Mouse (Mus musculus) liver, embryonic 15.5 days (tissue): ENCODE measurements around the gene Cdh26. TPM values are rescaled to one million over a fixed set of nuclear protein-coding genes. Genes with fewer than 3 reads are reported as not detected.
A peak's percentile ranks its signal among the peaks of the same experiment; 100 is the strongest.

Experiments
- ATAC-seq: fragments of 200-750 bp; cut with Nextera tagmentation; 2 replicates; pipeline ENCODE4 v1.8.0; 2017; ENCODE audit warnings: moderate number of reproducible peaks, mild to moderate bottlenecking, moderate library complexity; ENCODE audit not compliant: insufficient read depth
- H3K27ac ChIP-seq: fragments of 300-500 bp; sonication (generic); replicated peaks from 2 replicates; pipeline ENCODE4 v1.5.1; 2015; ENCODE audit warnings: mild to moderate bottlenecking, inconsistent platforms
- H3K27me3 ChIP-seq: fragments of 300-500 bp; sonication (generic); 2 replicates; pipeline ENCODE4 v1.6.1; 2015; ENCODE audit warnings: mild to moderate bottlenecking, inconsistent platforms
- H3K36me3 ChIP-seq: fragments of 300-500 bp; sonication (generic); replicated peaks from 2 replicates; pipeline ENCODE4 v1.6.1; 2015; ENCODE audit warnings: moderate library complexity, mild to moderate bottlenecking, inconsistent platforms
- H3K4me1 ChIP-seq: fragments of 300-500 bp; sonication (generic); replicated peaks from 2 replicates; pipeline ENCODE4 v1.6.1; 2015; ENCODE audit warnings: inconsistent platforms
- H3K4me2 ChIP-seq: fragments of 300-500 bp; sonication (generic); 2 replicates; pipeline ENCODE4 v1.6.1; 2015; ENCODE audit warnings: moderate library complexity, mild to moderate bottlenecking, inconsistent platforms
- H3K4me3 ChIP-seq: fragments of 300-500 bp; sonication (generic); replicated peaks from 2 replicates; pipeline ENCODE4 v1.5.1; 2015; ENCODE audit warnings: mild to moderate bottlenecking, inconsistent platforms
- H3K9ac ChIP-seq: fragments of 300-500 bp; sonication (generic); 2 replicates; pipeline ENCODE4 v1.6.1; 2015; ENCODE audit warnings: moderate library complexity, mild to moderate bottlenecking, inconsistent platforms
- H3K9me3 ChIP-seq: fragments of 300-500 bp; sonication (generic); replicated peaks from 2 replicates; pipeline ENCODE4 v1.6.1; 2016; ENCODE audit warnings: inconsistent platforms
- WGBS: fragments of 180-500 bp; shearing (Covaris S2); methylation state at CpG from one replicate; pipeline ENCODE4 v1.1.7; 2015; ENCODE audit warnings: mixed read lengths; ENCODE audit not compliant: insufficient replicate concordance; 5-methylcytosine and 5-hydroxymethylcytosine counted together
- polyA plus RNA-seq: library from polyadenylated mRNA; unstranded; fragments of >200 nt; fragmentation: Nextera tagmentation; extraction: Ambion mirVana; gene quantifications from 2 replicates; pipeline ENCODE4 v1.2.1, GENCODE M21; 2015

The Cdh26 gene
- polyA plus RNA-seq, result 0.14 and 0.16 TPM in 2 replicates

DNA sequence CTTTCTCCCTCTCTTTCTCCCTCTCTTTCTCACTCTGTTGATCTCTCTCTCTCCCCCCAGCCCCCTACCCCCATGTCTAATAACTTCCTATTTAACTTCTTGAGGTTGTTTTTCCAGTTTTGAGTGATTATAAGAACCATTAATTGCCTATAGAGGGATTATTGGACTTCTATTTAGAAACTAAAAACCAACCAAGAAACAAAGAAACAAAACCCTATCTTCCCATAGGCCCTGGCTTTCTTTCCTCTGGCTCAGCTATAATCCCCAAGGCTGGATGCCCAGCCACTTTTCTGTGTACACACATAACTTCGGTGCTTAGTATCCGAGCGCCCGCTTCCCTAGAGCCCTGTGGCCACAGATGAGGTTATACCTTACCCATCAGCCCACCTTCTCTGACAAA lies at the start of gene Cdh26:
Gene Cdh26 (plus strand): TSS at position 301 of the 400 bp plus-strand sequence.
- Histone ChIP-seq H3K27ac (no peak within 1 kb of the TSS), H3K36me3 (no peaks in the 10 kb centered on the region), H3K4me2 (no peak within 1 kb of the TSS), H3K9me3 (no peaks in the 10 kb centered on the region), H3K4me1 (no peaks in the 10 kb centered on the region), H3K9ac (no peak within 1 kb of the TSS), H3K4me3 (no peak within 1 kb of the TSS), H3K27me3 (no peaks in the 10 kb centered on the region)
- WGBS, result 65% methylated on average over 4 of the region's 4 CpGs
- no peak for ATAC-seq

DNA sequence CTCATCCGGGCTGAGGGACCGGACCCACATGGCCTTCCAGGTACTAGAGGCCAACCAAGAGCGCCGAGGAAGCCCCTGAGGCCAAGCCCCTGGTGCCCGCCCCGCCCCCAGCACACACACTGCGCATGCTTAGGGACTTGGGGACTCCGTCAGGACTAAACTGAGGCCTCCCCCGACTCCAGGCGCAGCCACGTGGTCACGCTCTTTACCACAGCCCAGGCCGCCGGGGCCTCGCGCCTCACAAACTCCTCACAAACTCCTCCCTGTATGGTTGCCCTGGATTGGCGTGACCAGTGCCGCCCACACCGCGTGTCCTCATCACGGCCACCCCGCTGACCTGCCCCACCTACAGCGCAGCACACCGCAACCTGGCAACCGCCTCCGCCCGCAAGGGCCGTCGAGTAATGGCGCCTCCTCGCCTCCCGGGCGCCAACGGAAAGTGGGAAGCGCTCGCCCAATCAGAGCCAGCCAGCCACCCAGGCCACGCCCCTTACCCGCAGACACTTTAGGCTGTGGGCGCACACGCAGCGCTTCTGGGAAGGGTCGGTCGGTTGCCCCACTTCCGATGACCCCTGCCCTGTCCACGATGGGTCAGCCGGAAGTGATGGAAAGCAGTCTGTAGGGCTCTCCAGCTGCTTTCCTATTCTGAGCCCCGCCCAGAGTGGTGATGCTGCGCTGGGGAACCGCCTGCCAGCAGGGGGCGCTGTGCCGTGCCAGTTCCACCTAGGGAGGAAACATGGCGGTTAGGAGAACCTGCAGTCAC lies 23.1 kb upstream of the Cdh26 start, which contains the start of gene Sycp2:
Gene Sycp2 (minus strand): TSS at position 633 of the 763 bp plus-strand sequence.
- no peak within 1 kb of the TSS for H3K4me3 ChIP-seq
- 77% methylated on average over 52 of the region's 52 CpGs for whole genome bisulfite sequencing
- ATAC-seq, result no peak
- no peak within 1 kb of the TSS for H3K9ac ChIP-seq
- H3K4me2 ChIP-seq, result no peak within 1 kb of the TSS
- H3K27me3 ChIP-seq, result 0 out of 2 replicates have a peak, but pooled peaks cover 3% of the 10 kb centered on the region
- H3K36me3 ChIP-seq, result no peaks in the 10 kb centered on the region
- H3K9me3 ChIP-seq, result no peaks in the 10 kb centered on the region
- no peak within 1 kb of the TSS for H3K27ac ChIP-seq
- H3K4me1 ChIP-seq, result no peaks in the 10 kb centered on the region

DNA sequence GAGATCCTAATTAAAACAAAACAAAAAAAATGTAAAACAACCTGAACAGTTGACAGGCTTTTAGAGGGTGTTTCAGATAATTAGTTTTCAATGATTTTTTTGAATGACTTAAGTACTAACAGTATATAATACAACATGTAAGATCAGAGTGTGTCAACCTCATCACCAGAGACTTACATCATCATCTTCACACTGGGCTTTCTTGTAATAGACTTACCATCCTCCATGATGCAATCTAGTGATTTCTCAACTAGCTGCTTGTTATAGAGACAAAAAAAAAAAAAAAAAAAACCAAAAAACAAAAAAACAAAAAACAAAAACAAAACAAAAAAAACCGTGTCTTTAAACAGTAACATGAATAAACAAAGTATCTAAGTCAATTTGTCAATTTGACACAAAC lies 21.3 kb upstream of the Cdh26 start:
- no peak for ATAC-seq
- Histone ChIP-seq H3K9ac (no peak overlapping the region), H3K27ac (no peak overlapping the region), H3K36me3 (no peaks in the 10 kb centered on the region), H3K4me2 (no peak overlapping the region), H3K27me3 (peaks cover 19% of the 10 kb centered on the region), H3K4me1 (peaks cover 9% of the 10 kb centered on the region; the same call in 1 of the 2 replicates), H3K9me3 (no peaks in the 10 kb centered on the region), H3K4me3 (no peak overlapping the region)
- 26% methylated on average over 1 of the region's 1 CpGs for WGBS

DNA sequence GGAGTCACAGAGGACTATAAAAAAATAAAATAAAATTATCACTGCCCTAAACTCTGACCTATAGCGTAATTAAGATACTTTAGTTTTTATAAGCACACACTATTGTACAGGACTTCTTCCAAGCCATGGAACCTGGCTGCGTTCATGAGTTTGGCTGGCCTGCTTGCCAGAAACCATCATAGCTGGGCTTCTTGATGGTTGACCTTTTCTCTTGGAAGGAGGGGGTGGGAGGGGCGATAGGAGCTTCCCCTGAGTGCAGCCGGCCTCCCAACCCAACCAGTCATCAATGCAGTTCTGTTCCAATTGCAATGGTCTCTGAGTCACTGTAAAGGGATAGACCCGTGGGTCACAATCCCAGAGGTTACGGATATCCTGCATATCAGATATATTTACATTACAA lies 20.0 kb upstream of the Cdh26 start:
- H3K9me3 ChIP-seq, result no peaks in the 10 kb centered on the region
- H3K36me3 ChIP-seq, result no peaks in the 10 kb centered on the region
- H3K4me3 ChIP-seq, result no peak overlapping the region
- H3K9ac ChIP-seq, result no peak overlapping the region
- H3K4me1 ChIP-seq, result peaks cover 17% of the 10 kb centered on the region
- no peak for ATAC-seq
- H3K27ac ChIP-seq, result no peak overlapping the region
- no peak overlapping the region for H3K4me2 ChIP-seq
- H3K27me3 ChIP-seq, result peaks cover 31% of the 10 kb centered on the region
- 60% methylated on average over 6 of the region's 6 CpGs for WGBS

DNA sequence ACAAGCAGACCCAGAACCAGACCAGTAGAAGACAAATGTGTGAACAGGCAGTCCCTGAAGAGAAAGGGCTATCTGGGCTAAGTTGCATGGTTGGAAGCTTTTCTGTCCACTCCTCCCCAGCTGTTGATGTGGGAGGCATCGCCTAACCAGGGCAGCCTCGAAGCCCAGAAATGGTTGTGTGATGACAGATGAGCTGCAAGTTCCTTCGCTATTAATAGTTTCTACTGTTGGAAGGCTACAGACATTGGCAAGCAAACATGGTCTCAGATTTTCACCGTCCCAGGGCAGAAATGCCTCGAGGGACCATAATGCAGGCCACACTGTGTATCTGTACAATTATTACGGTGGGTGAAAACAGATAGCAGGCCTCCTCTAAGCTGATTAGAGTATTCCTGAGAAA lies 17.7 kb upstream of the Cdh26 start:
- H3K27ac ChIP-seq, result no peak overlapping the region
- H3K9me3 ChIP-seq, result no peaks in the 10 kb centered on the region
- 60% methylated on average over 6 of the region's 6 CpGs for WGBS
- peaks cover 27% of the 10 kb centered on the region for H3K4me1 ChIP-seq
- ATAC-seq, result no peak
- H3K9ac ChIP-seq, result no peak overlapping the region
- peaks cover 36% of the 10 kb centered on the region for H3K27me3 ChIP-seq
- no peaks in the 10 kb centered on the region for H3K36me3 ChIP-seq
- H3K4me3 ChIP-seq, result no peak overlapping the region
- no peak overlapping the region for H3K4me2 ChIP-seq

DNA sequence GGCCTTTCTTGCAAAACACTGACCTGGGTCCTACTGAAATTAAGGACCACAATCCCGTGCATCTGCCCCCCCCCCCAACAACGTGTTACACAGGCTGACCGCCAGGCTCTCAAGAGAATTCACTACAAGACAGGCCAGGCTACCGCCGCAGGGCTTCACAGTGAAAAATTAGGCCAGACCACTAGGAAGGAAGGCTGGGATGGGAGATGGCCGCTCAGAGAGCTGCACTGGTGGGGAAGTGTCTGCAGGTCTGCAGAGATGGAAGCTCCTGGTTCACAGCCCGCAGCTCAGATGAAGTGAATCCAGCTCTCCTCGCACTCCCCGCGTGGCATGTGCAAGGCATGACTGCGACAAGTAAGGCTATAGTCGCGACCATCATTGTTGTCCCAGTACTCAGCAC lies 17.2 kb upstream of the Cdh26 start:
- peaks cover 36% of the 10 kb centered on the region for H3K27me3 ChIP-seq
- WGBS, result 61% methylated on average over 13 of the region's 13 CpGs
- 0 out of 2 replicates have a peak overlapping the region, but pooled peaks have one; percentile 70 for H3K4me2 ChIP-seq
- H3K36me3 ChIP-seq, result peaks cover 3% of the 10 kb centered on the region; the same call in 1 of the 2 replicates
- H3K9me3 ChIP-seq, result no peaks in the 10 kb centered on the region
- no peak overlapping the region for H3K4me3 ChIP-seq
- no peak overlapping the region for H3K27ac ChIP-seq
- no peak overlapping the region for H3K9ac ChIP-seq
- no peak for ATAC-seq
- H3K4me1 ChIP-seq, result peaks cover 27% of the 10 kb centered on the region

DNA sequence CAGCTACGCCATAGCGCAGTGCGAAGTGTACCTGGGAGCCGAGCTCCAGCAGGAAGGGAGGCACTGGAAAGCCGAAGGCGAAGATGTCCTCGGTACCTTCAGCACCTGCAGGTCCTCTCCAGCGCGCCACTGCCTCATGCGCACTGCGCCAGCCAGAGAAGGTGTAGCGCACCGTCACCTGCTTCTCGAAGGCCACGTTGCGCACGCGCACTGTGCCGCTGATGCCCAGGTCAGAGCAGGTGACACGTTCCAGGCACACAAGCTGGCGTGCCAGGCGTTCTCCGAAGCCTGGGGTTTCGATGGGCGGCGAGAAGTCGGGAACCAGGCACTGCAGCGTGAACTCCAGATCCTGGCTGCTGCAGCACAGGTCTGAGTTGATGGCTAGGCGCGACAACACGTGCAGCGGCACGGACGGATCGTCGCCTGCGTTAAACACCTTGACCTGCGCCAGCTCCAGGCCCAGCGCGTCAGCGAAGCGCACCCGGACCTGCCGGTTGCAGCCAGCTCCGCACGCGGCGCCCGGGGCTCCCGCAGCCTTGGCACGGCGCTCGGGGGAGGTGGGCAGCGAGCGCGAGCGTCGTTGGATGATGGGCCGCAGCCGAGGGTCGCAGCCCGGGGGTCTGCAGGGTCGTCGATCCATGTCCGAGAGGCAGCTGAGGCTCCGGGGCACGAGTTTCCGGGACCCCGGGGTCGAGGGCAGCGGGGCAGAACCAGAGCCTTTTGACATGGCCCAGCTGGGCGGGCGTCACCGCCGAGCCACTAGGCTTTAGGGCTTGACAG lies 16.7 kb upstream of the Cdh26 start:
- Histone ChIP-seq H3K36me3 (peaks cover 6% of the 10 kb centered on the region; the same call in 1 of the 2 replicates), H3K9ac (no peak overlapping the region), H3K9me3 (no peaks in the 10 kb centered on the region), H3K4me1 (peaks cover 27% of the 10 kb centered on the region), H3K27ac (no peak overlapping the region), H3K27me3 (peaks cover 36% of the 10 kb centered on the region), H3K4me3 (peak overlapping the region; percentile 55), H3K4me2 (peak overlapping the region; percentile 70)
- 17% methylated on average over 75 of the region's 75 CpGs for WGBS
- ATAC-seq, result no peak

DNA sequence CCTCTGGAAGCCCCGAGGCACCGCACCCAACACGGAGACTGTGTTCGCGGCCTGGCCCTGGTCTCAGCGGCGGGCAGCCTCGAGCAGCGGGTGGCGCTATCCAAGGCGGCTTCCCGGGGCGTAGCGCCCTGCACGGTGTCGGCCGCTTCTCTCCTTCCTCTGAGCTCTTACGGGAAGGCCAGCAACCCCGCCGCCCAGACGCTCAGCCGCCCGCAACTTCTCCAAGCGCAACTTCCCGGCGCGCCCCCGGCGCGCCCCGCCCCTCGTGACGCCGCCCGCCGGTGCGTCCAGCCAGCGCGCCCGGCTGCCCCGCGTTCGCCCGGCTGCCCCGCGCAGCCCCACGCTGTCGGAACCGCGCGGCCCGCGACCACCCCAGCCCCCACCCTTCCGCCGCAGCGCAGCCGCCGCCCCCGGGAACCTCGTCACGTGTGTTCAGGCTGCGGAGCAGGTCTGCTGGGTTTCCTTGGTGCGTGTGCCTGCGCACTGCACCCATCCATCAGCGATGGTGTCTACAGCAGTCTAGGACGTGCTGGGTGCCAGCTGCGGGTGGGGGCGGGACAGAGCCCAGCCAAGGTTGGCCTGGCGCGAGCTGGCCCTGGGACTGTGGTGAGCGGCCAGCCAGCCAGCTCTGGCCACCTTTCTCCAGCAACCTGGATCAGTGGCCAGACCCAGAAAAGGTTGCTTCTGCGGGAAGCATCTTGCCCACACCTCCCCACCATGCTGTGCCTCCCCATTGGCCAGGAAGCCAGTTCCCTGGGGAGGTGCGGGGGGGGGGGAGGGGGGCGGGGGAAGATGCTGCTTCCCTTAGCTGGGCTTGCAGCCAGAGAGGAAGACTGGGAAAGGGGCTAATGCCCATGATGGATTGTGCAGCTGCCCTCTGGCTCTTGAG lies 15.8 kb upstream of the Cdh26 start, which contains the start of the genes Ppp1r3d and Fam217b:
Gene Ppp1r3d (minus strand): TSS at position 212 of the 889 bp plus-strand sequence.
Gene Fam217b (plus strand): TSS at position 264 of the 889 bp plus-strand sequence.
- no peak within 1 kb of the TSS for H3K27ac ChIP-seq
- peaks cover 36% of the 10 kb centered on the region for H3K27me3 ChIP-seq
- 1% methylated on average over 66 of the region's 74 CpGs for WGBS
- H3K4me3 ChIP-seq, result peak within 1 kb of the TSS; percentile 55
- H3K36me3 ChIP-seq, result peaks cover 6% of the 10 kb centered on the region; the same call in 1 of the 2 replicates
- no peaks in the 10 kb centered on the region for H3K9me3 ChIP-seq
- peak; percentile 44 for ATAC-seq
- peak within 1 kb of the TSS; percentile 70 for H3K4me2 ChIP-seq
- peaks cover 27% of the 10 kb centered on the region for H3K4me1 ChIP-seq
- no peak within 1 kb of the TSS for H3K9ac ChIP-seq

DNA sequence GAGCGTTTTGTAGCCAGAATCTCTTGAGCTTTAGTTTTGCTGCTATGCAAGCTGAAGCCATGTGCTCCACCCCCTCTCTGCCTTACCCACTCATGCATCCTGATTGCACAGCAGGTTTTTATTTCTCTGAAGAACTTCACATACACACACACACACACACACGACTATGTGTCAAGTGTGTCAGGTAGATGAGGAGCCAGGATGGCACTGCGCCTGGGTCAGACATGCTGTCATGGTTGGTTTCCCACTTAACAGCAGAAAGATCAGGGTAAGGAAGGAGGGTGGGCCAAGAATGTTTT lies 15.2 kb upstream of the Cdh26 start:
- ATAC-seq, result no peak
- Histone ChIP-seq H3K9ac (no peak overlapping the region), H3K27me3 (peaks cover 36% of the 10 kb centered on the region), H3K4me2 (peak overlapping the region; percentile 70), H3K9me3 (no peaks in the 10 kb centered on the region), H3K4me3 (peak overlapping the region; percentile 55; the same call in 1 of the 2 replicates), H3K4me1 (peaks cover 27% of the 10 kb centered on the region), H3K27ac (no peak overlapping the region), H3K36me3 (peaks cover 6% of the 10 kb centered on the region; the same call in 1 of the 2 replicates)
- 44% methylated on average over 3 of the region's 3 CpGs for WGBS

DNA sequence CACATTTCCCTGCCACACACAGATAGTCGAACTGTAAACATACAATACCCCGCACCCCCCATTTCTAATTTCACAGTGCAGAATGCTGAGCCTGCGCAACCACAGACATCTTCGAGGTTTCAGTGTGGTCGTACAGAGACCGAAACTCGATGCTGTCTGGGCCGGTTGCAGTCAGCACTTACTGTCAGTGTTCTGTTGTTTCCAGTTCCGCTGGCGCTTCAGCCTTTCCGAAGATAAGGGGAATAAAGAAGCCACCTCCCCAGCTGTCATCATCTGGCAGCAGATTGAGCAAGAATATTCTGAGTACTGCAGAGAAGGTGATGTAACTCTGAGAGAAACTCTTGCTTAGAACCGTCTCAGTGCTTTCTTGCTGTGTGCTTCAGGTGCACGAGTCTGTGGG lies 13.9 kb upstream of the Cdh26 start:
- H3K27me3 ChIP-seq, result peaks cover 36% of the 10 kb centered on the region
- ATAC-seq, result peak; percentile 32; the same call in 1 of the 2 replicates
- WGBS, result 23% methylated on average over 13 of the region's 13 CpGs

More for the DNA sequence above, 13.9 kb upstream of the Cdh26 start:
- Histone ChIP-seq H3K36me3 (peaks cover 6% of the 10 kb centered on the region; the same call in 1 of the 2 replicates), H3K27ac (0 out of 2 replicates have a peak overlapping the region, but pooled peaks have one; percentile 14), H3K4me3 (no peak overlapping the region), H3K9me3 (no peaks in the 10 kb centered on the region), H3K9ac (no peak overlapping the region), H3K4me2 (peak overlapping the region; percentile 32), H3K4me1 (peaks cover 27% of the 10 kb centered on the region)
